Mouse (Mus musculus): ENCODE results near the gene Dut.

The Dut gene

GRCm38 (mm10) chr2:125303764-125304384 is 56.9 kb downstream of the Dut start:
- DNase-seq (ENCODE audit: low read depth, low spot score), result no peak

GRCm38 (mm10) chr2:125304746-125305145 is 57.8 kb downstream of the Dut start:
- no peak for DNase-seq (ENCODE audit: low read depth, low spot score)

- no peak for DNase-seq (ENCODE audit: low read depth, low spot score)
Observed at GRCm38 (mm10) chr2:125305671-125306070, 58.7 kb downstream of the Dut start.

Measured in WW6 (cell line).